Comparison of ENCODE assay signal across 9 mouse cellular contexts in genomic region chr10:82908526-82908925, GRCm38 (mm10). TPM values are rescaled to one million over a fixed set of nuclear protein-coding genes. Genes with fewer than 3 reads are reported as not detected.
"Had no signal": no experiment of that assay in that cellular context is flagged by ENCODE, and none has a peak within 500 bp of the region (broad histone marks: within the 10 kb centered on the region; RNA-seq: fewer than 3 reads in every experiment).

No protein-coding gene starts in this region.

- H3K4me2 ChIP-seq: liver, embryonic 13.5 days; lung, embryonic 15.5 days; midbrain, embryonic 11.5 days; midbrain, embryonic 15.5 days; neural tube, embryonic 13.5 days had no signal

- H3K27ac ChIP-seq: liver, embryonic 13.5 days; lung, embryonic 15.5 days; macrophage; midbrain, embryonic 15.5 days; neural tube, embryonic 13.5 days; stomach, postnatal 0 days had no signal

- H3K4me3 ChIP-seq: liver, embryonic 13.5 days; lung, embryonic 15.5 days; midbrain, embryonic 15.5 days; neural tube, embryonic 13.5 days had no signal

- H3K9me3 ChIP-seq: liver, embryonic 13.5 days; lung, embryonic 15.5 days; megakaryocyte, embryonic 14.5 days; midbrain, embryonic 15.5 days; neural tube, embryonic 13.5 days had no signal

- H3K9ac ChIP-seq: liver, embryonic 13.5 days; liver, postnatal 0 days; lung, embryonic 15.5 days; midbrain, embryonic 15.5 days; neural tube, embryonic 13.5 days had no signal

- H3K36me3 ChIP-seq: liver, embryonic 13.5 days; lung, embryonic 15.5 days; midbrain, embryonic 15.5 days; neural tube, embryonic 13.5 days had no signal

- H3K27me3 ChIP-seq: lung, embryonic 15.5 days; midbrain, embryonic 15.5 days had no signal

RNA-seq across cellular contexts. Expression of gene Eid3, which starts 42.1 kb away (rescaled TPM):
- polyA plus RNA-seq: liver, postnatal 0 days had no signal
